Mouse (Mus musculus): ENCODE data around the gene Pou2af1. TPM values are rescaled to one million over a fixed set of nuclear protein-coding genes. Genes with fewer than 3 reads are reported as not detected.

Pou2af1 gene
- polyA plus RNA-seq, 1 experiment: 32.6 TPM

- TF ChIP-seq CTCF (IDR thresholded peaks at IDR 0.05; ENCODE audit: extremely low read depth, insufficient read length, insufficient replicate concordance, low read depth, low read length) (no peak), POLR2A (IDR thresholded peaks at IDR 0.05; ENCODE audit: low read depth, low read length) (no peak)
- H3K27ac ChIP-seq (ENCODE audit: insufficient read depth, low read depth, low read length): no peak overlapping the region
- no peak overlapping the region for H3K4me3 ChIP-seq (ENCODE audit: low read depth, low read length)
- 79% methylated on average over 5 of the region's 5 CpGs for WGBS
- peaks cover 17% of the 10 kb centered on the region for H3K4me1 ChIP-seq (ENCODE audit: control insufficient read depth, insufficient read depth, insufficient read length, low read length)
- no peaks in the 10 kb centered on the region for H3K27me3 ChIP-seq (ENCODE audit: control insufficient read depth, insufficient read depth, low read length)
- peaks cover 2% of the 10 kb centered on the region; the same call in 1 of the 2 replicates for H3K36me3 ChIP-seq (ENCODE audit: control insufficient read depth, insufficient read depth, low read length)
Observed at GRCm38 (mm10) chr9:51268852-51269251, 55.3 kb downstream of the Pou2af1 start.

DNA sequence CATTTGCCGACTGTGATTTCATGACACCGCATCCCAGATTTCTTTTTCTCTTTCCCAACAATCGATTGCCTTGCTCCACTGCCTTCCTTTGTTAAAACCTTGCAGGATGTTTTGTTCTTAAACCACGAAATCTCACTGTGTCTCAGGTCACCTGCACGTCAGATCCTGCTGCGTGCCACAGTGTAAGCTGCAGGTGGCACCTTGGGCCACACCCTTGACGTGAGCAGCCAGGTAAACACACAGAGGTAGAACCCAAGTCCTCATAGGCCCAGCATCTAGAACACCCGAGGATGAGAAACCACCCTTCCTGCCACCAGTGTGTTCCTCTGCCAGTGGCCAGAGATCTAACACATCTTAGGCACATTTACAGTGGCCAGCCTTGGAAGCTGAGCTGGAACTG lies 57.6 kb downstream of the Pou2af1 start:
- TF ChIP-seq POLR2A (IDR thresholded peaks at IDR 0.05; ENCODE audit: low read depth, low read length): no peak
- no peak for TF ChIP-seq CTCF (IDR thresholded peaks at IDR 0.05; ENCODE audit: extremely low read depth, insufficient read length, insufficient replicate concordance, low read depth, low read length)
- WGBS: 57% methylated on average over 8 of the region's 8 CpGs
- Histone ChIP-seq H3K27me3 (ENCODE audit: control insufficient read depth, insufficient read depth, low read length) (no peaks in the 10 kb centered on the region), H3K4me3 (ENCODE audit: low read depth, low read length) (no peak overlapping the region), H3K27ac (ENCODE audit: insufficient read depth, low read depth, low read length) (no peak overlapping the region), H3K36me3 (ENCODE audit: control insufficient read depth, insufficient read depth, low read length) (peaks cover 2% of the 10 kb centered on the region; the same call in 1 of the 2 replicates), H3K4me1 (ENCODE audit: control insufficient read depth, insufficient read depth, insufficient read length, low read length) (peaks cover 19% of the 10 kb centered on the region)

DNA sequence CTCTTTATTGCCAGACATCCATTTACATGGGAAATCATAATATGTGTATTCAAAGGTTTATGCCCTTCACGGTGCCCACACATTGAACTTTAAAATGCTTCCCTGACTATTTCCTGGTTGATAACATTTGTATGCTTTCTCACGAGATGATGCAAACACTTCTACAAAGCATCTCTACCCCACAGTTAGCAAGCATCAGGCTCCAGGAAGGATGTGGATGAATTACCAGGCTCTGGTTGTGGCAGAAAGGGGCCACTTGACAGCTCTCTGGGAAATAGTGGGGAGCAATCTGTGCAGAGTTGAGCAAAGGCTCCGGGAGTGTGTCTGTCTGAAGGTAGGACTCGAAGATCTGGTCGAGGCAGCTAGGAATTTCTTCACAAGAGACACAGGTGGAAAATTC lies 58.6 kb downstream of the Pou2af1 start:
- H3K36me3 ChIP-seq (ENCODE audit: control insufficient read depth, insufficient read depth, low read length): peaks cover 2% of the 10 kb centered on the region; the same call in 1 of the 2 replicates
- H3K4me1 ChIP-seq (ENCODE audit: control insufficient read depth, insufficient read depth, insufficient read length, low read length): peaks cover 19% of the 10 kb centered on the region
- no peak overlapping the region for H3K4me3 ChIP-seq (ENCODE audit: low read depth, low read length)
- TF ChIP-seq CTCF (IDR thresholded peaks at IDR 0.05; ENCODE audit: extremely low read depth, insufficient read length, insufficient replicate concordance, low read depth, low read length) (no peak), POLR2A (IDR thresholded peaks at IDR 0.05; ENCODE audit: low read depth, low read length) (no peak)
- H3K27me3 ChIP-seq (ENCODE audit: control insufficient read depth, insufficient read depth, low read length): no peaks in the 10 kb centered on the region
- H3K27ac ChIP-seq (ENCODE audit: insufficient read depth, low read depth, low read length): peak overlapping the region; percentile 65; the same call in 1 of the 2 replicates
- WGBS: 22% methylated on average over 5 of the region's 5 CpGs

- 57% methylated on average over 9 of the region's 9 CpGs for WGBS
Observed at GRCm38 (mm10) chr9:51273581-51274154, 60.2 kb downstream of the Pou2af1 start.

GRCm38 (mm10) chr9:51274678-51275077 lies 61.2 kb downstream of the Pou2af1 start:
- Histone ChIP-seq H3K4me1 (ENCODE audit: control insufficient read depth, insufficient read depth, insufficient read length, low read length) (peaks cover 24% of the 10 kb centered on the region), H3K27ac (ENCODE audit: insufficient read depth, low read depth, low read length) (peak overlapping the region; percentile 48), H3K27me3 (ENCODE audit: control insufficient read depth, insufficient read depth, low read length) (no peaks in the 10 kb centered on the region), H3K36me3 (ENCODE audit: control insufficient read depth, insufficient read depth, low read length) (peaks cover 2% of the 10 kb centered on the region; the same call in 1 of the 2 replicates), H3K4me3 (ENCODE audit: low read depth, low read length) (no peak overlapping the region)
- no peak for TF ChIP-seq POLR2A (IDR thresholded peaks at IDR 0.05; ENCODE audit: low read depth, low read length)
- TF ChIP-seq CTCF (IDR thresholded peaks at IDR 0.05; ENCODE audit: extremely low read depth, insufficient read length, insufficient replicate concordance, low read depth, low read length): no peak
- whole genome bisulfite sequencing: 10% methylated on average over 4 of the region's 4 CpGs

More at GRCm38 (mm10) chr9:51273581-51274154, 60.2 kb downstream of the Pou2af1 start:
- Histone ChIP-seq H3K36me3 (ENCODE audit: control insufficient read depth, insufficient read depth, low read length) (peaks cover 2% of the 10 kb centered on the region; the same call in 1 of the 2 replicates), H3K4me3 (ENCODE audit: low read depth, low read length) (no peak overlapping the region), H3K27ac (ENCODE audit: insufficient read depth, low read depth, low read length) (no peak overlapping the region), H3K4me1 (ENCODE audit: control insufficient read depth, insufficient read depth, insufficient read length, low read length) (peaks cover 24% of the 10 kb centered on the region), H3K27me3 (ENCODE audit: control insufficient read depth, insufficient read depth, low read length) (no peaks in the 10 kb centered on the region)
- TF ChIP-seq POLR2A (IDR thresholded peaks at IDR 0.05; ENCODE audit: low read depth, low read length): no peak
- no peak for TF ChIP-seq CTCF (IDR thresholded peaks at IDR 0.05; ENCODE audit: extremely low read depth, insufficient read length, insufficient replicate concordance, low read depth, low read length)

DNA sequence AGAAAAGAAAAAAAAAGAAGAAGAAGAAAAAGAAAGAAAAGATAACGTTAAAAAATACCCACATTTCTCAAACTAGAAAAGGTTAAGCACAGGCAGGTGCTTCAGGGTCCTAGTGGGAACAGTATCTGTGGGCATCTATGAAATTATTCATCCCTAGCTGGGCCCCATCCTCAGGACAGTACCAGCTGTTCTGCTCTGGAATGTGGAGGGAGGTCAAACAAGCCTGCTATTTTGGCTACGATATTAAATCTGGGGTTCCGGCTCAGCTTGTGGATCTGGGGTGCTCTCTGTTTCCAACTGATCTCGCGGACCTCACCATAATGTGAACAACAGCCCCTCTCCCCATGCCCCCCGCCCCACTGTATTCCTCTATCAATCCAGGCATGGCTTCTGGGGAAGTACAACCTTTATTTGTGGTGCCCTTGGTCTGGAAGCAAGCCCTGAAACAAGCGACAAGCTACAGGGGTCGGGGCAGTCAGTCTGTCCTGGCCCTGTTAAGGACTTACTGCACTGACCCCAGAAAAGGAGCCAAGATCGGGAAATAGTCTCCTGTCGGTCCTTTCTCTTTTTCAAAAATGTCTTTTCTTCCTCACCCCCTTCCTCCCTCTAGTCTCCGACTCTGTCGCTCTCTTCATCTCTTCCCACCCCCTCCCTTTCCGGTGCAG lies 64.5 kb downstream of the Pou2af1 start:
- Histone ChIP-seq H3K36me3 (ENCODE audit: control insufficient read depth, insufficient read depth, low read length) (no peaks in the 10 kb centered on the region), H3K27ac (ENCODE audit: insufficient read depth, low read depth, low read length) (peak overlapping the region; percentile 51; the same call in 1 of the 2 replicates), H3K27me3 (ENCODE audit: control insufficient read depth, insufficient read depth, low read length) (no peaks in the 10 kb centered on the region), H3K4me3 (ENCODE audit: low read depth, low read length) (peak overlapping the region; percentile 67), H3K4me1 (ENCODE audit: control insufficient read depth, insufficient read depth, insufficient read length, low read length) (peaks cover 13% of the 10 kb centered on the region)
- WGBS: 24% methylated on average over 13 of the region's 13 CpGs
- TF ChIP-seq POLR2A (IDR thresholded peaks at IDR 0.05; ENCODE audit: low read depth, low read length): no peak
- TF ChIP-seq CTCF (IDR thresholded peaks at IDR 0.05; ENCODE audit: extremely low read depth, insufficient read length, insufficient replicate concordance, low read depth, low read length): no peak

Data from small intestine, adult 2 months (tissue).